ENCODE assay signal across 9 mouse cellular contexts in genomic region chr13:14670342-14670741, GRCm38 (mm10). TPM values are rescaled to one million over a fixed set of nuclear protein-coding genes. Genes with fewer than 3 reads are reported as not detected.
DNase-seq lines count a peak whose midpoint lies in the region; ATAC-seq and TF ChIP-seq lines count a peak whose summit lies in the region.
"Had no signal": no experiment of that assay in that cellular context is flagged by ENCODE, and none has a peak within 500 bp of the region (broad histone marks: within the 10 kb centered on the region; RNA-seq: fewer than 3 reads in every experiment).

No protein-coding gene starts in this region.

- no peak overlapping the region for H3K27ac ChIP-seq in lung, embryonic 14.5 days (ENCODE audit: low read depth)
- no peak overlapping the region for H3K27ac ChIP-seq in midbrain, embryonic 14.5 days (replicated peaks; ENCODE audit: low read depth, low read length)
- H3K27ac ChIP-seq: limb, embryonic 12.5 days had no signal

- no peaks in the 10 kb centered on the region for H3K9me3 ChIP-seq in lung, embryonic 14.5 days (ENCODE audit: low read depth, low read length)
- no peaks in the 10 kb centered on the region for H3K9me3 ChIP-seq in midbrain, embryonic 14.5 days (ENCODE audit: control insufficient read depth, low read length)
- H3K9me3 ChIP-seq: limb, embryonic 12.5 days had no signal

- H3K36me3 ChIP-seq in lung, embryonic 14.5 days (ENCODE audit: insufficient read depth), result no peaks in the 10 kb centered on the region
- H3K36me3 ChIP-seq in midbrain, embryonic 14.5 days (ENCODE audit: control insufficient read depth, insufficient read depth, low read length), result no peaks in the 10 kb centered on the region
- H3K36me3 ChIP-seq: limb, embryonic 12.5 days had no signal

- H3K4me1 ChIP-seq in lung, embryonic 14.5 days (ENCODE audit: insufficient read depth), result no peaks in the 10 kb centered on the region
- no peaks in the 10 kb centered on the region for H3K4me1 ChIP-seq in lung, adult 2 months (ENCODE audit: control insufficient read depth, insufficient read depth, low read length)
- no peaks in the 10 kb centered on the region for H3K4me1 ChIP-seq in midbrain, embryonic 14.5 days (ENCODE audit: control insufficient read depth, insufficient read depth, low read length)
- H3K4me1 ChIP-seq: limb, embryonic 12.5 days had no signal

- 18% methylated on average over 2 of the region's 2 CpGs for WGBS in lung, embryonic 14.5 days
- 19% methylated on average over 2 of the region's 2 CpGs for WGBS in lung, adult 2 months
- WGBS in midbrain, embryonic 14.5 days, result 24% methylated on average over 2 of the region's 2 CpGs

- no peak overlapping the region for H3K9ac ChIP-seq in lung, embryonic 14.5 days
- H3K9ac ChIP-seq in midbrain, embryonic 14.5 days (replicated peaks; ENCODE audit: low read length), result no peak overlapping the region
- H3K9ac ChIP-seq: limb, embryonic 12.5 days had no signal

- no peak overlapping the region for H3K4me3 ChIP-seq in lung, embryonic 14.5 days (ENCODE audit: low read depth, low read length)
- no peak overlapping the region for H3K4me3 ChIP-seq in lung, adult 2 months (replicated peaks; ENCODE audit: extremely low read depth, low read depth, low read length)
- no peak overlapping the region for H3K4me3 ChIP-seq in midbrain, embryonic 14.5 days (replicated peaks; ENCODE audit: low read depth, low read length)
- H3K4me3 ChIP-seq: limb, embryonic 12.5 days had no signal

- TF ChIP-seq CTCF in lung, embryonic 14.5 days (IDR thresholded peaks at IDR 0.05; ENCODE audit: low read depth), result peak; percentile 80
- no peak for TF ChIP-seq CTCF in lung, adult 2 months (IDR thresholded peaks at IDR 0.05; ENCODE audit: insufficient read depth, low read length)

- ATAC-seq in cerebellum, adult (ENCODE audit: insufficient number of reproducible peaks, low FRiP score, low TSS enrichment), result no peak
- ATAC-seq in lung, embryonic 14.5 days (ENCODE audit: insufficient read depth), result peak; percentile 31; the same call in 1 of the 2 replicates
- ATAC-seq in midbrain, embryonic 14.5 days (ENCODE audit: low FRiP score, low TSS enrichment), result peak; percentile 58; the same call in 1 of the 2 replicates

- no peak for TF ChIP-seq POLR2A in lung, adult 2 months (IDR thresholded peaks at IDR 0.05; ENCODE audit: borderline replicate concordance, extremely low read depth, low read depth, low read length)

- H3K27me3 ChIP-seq in lung, embryonic 14.5 days (ENCODE audit: insufficient read depth, low read length), result no peaks in the 10 kb centered on the region
- H3K27me3 ChIP-seq in midbrain, embryonic 14.5 days (ENCODE audit: control insufficient read depth, insufficient read depth, low read length), result no peaks in the 10 kb centered on the region
- H3K27me3 ChIP-seq: limb, embryonic 12.5 days had no signal

- H3K4me2 ChIP-seq in lung, embryonic 14.5 days, result no peak overlapping the region
- H3K4me2 ChIP-seq in midbrain, embryonic 14.5 days (ENCODE audit: low read length), result no peak overlapping the region
- H3K4me2 ChIP-seq: limb, embryonic 12.5 days had no signal

- peak; percentile 9 for DNase-seq in cerebellum, adult 9-10 months
- DNase-seq in lung, embryonic 14.5 days, result peak; percentile 85
- no peak for DNase-seq in lung, adult 2 months
- DNase-seq in forelimb bud, embryonic 11.5 days (ENCODE audit: low read depth, low spot score), result peak; percentile 39
- peak; percentile 86 for DNase-seq in midbrain, embryonic 14.5 days
- no peak for DNase-seq in urinary bladder, adult 2 months (ENCODE audit: low spot score)
- DNase-seq in yolk sac, embryonic 10.5 days (ENCODE audit: low spot score), result no peak

RNA-seq across cellular contexts. Expression of gene AW209491, which starts 40.4 kb away (rescaled TPM):
- 24.8 and 26.8 TPM in 2 replicates for polyA plus RNA-seq in lung, embryonic 14.5 days (2014; fragmentation: Nextera tagmentation; extraction: Ambion mirVana)
- 3.1 and 4.8 TPM in 2 replicates for polyA plus RNA-seq in lung, adult 2 months (2012; rRNA removed)
- polyA plus RNA-seq in midbrain, embryonic 14.5 days (2014; fragmentation: Nextera tagmentation; extraction: Ambion mirVana), result 38.1 and 48.9 TPM in 2 replicates
- polyA plus RNA-seq in urinary bladder, adult 2 months (2012; rRNA removed), result 13.6 and 16.3 TPM in 2 replicates

RNA-seq across cellular contexts. Expression of gene Psma2, which starts 57.3 kb away (rescaled TPM):
- 198 and 212 TPM in 2 replicates for polyA plus RNA-seq in lung, embryonic 14.5 days (2014; fragmentation: Nextera tagmentation; extraction: Ambion mirVana)
- polyA plus RNA-seq in lung, adult 2 months (2012; rRNA removed), result 22.8 and 38.8 TPM in 2 replicates
- 175 and 183 TPM in 2 replicates for polyA plus RNA-seq in midbrain, embryonic 14.5 days (2014; fragmentation: Nextera tagmentation; extraction: Ambion mirVana)
- 82.2 and 86.9 TPM in 2 replicates for polyA plus RNA-seq in urinary bladder, adult 2 months (2012; rRNA removed)

RNA-seq across cellular contexts. Expression of gene Mrpl32, which starts 57.4 kb away (rescaled TPM):
- 101 and 109 TPM in 2 replicates for polyA plus RNA-seq in lung, embryonic 14.5 days (2014; fragmentation: Nextera tagmentation; extraction: Ambion mirVana)
- 4.3 and 4.6 TPM in 2 replicates for polyA plus RNA-seq in lung, adult 2 months (2012; rRNA removed)
- polyA plus RNA-seq in midbrain, embryonic 14.5 days (2014; fragmentation: Nextera tagmentation; extraction: Ambion mirVana), result 124 and 128 TPM in 2 replicates
- 34.3 and 39.3 TPM in 2 replicates for polyA plus RNA-seq in urinary bladder, adult 2 months (2012; rRNA removed)

Comparison
In these comparisons a context has a peak if more than half of its experiments do, and no peak if none do; other contexts are left out.
1. DNase-seq: peak in cerebellum, adult 9-10 months (single experiment), lung, embryonic 14.5 days (single experiment), forelimb bud, embryonic 11.5 days (single experiment) and midbrain, embryonic 14.5 days (single experiment); none in lung, adult 2 months (single experiment), urinary bladder, adult 2 months (single experiment) and yolk sac, embryonic 10.5 days (single experiment).